Mouse (Mus musculus) G1E (cell line): Measurements from ENCODE around the gene Peli1. TPM values are rescaled to one million over a fixed set of nuclear protein-coding genes. Genes with fewer than 3 reads are reported as not detected.

Source experiments
- ATAC-seq: 2 replicates; pipeline ENCODE4 v1.8.0; 2016; ENCODE audit warnings: mild to moderate bottlenecking; ENCODE audit not compliant: insufficient number of reproducible peaks, poor library complexity, low FRiP score, severe bottlenecking; ENCODE audit errors: extremely low read depth
- DNase-seq: peaks from one replicate; pipeline ENCODE4 v3.0.0; 2012; ENCODE audit warnings: low spot score
- H3K27me3 ChIP-seq: 2 replicates; pipeline ENCODE4 v1.6.1; 2012; ENCODE audit warnings: mild to moderate bottlenecking, low read length, inconsistent platforms; ENCODE audit not compliant: insufficient read depth
- H3K36me3 ChIP-seq: replicated peaks from 2 replicates; pipeline ENCODE3; 2012; ENCODE audit warnings: mild to moderate bottlenecking, inconsistent platforms
- H3K4me1 ChIP-seq: 2 replicates; pipeline ENCODE4 v1.6.1; 2012; ENCODE audit warnings: low read depth, low read length, inconsistent platforms, mixed read lengths; ENCODE audit not compliant: insufficient read depth
- H3K4me3 ChIP-seq: 2 replicates; pipeline ENCODE4 v1.5.1; 2012; ENCODE audit warnings: low read depth, mild to moderate bottlenecking, inconsistent platforms, low read length, moderate library complexity, mixed read lengths
- H3K9me3 ChIP-seq: replicated peaks from 2 replicates; pipeline ENCODE4 v1.6.1; 2012; ENCODE audit warnings: inconsistent platforms
- CTCF ChIP-seq: IDR thresholded peaks from 2 replicates; pipeline ENCODE4 v1.5.1; 2012; ENCODE audit warnings: low read depth, low read length, inconsistent platforms, mixed read lengths
- GATA1 ChIP-seq: IDR thresholded peaks from 2 replicates; pipeline ENCODE4 v1.6.1; 2012; ENCODE audit warnings: borderline replicate concordance, low read length, inconsistent platforms, mixed read lengths
- GATA2 ChIP-seq: IDR thresholded peaks from 2 replicates; pipeline ENCODE4 v1.6.1; 2012; ENCODE audit warnings: low read depth, low read length, inconsistent platforms, borderline replicate concordance
- POLR2AphosphoS5 ChIP-seq: IDR thresholded peaks from 2 replicates; pipeline ENCODE4 v1.6.1; 2012; ENCODE audit warnings: low read depth, low read length, inconsistent platforms; ENCODE audit not compliant: insufficient replicate concordance
- TAL1 ChIP-seq: conservative IDR thresholded peaks from 2 replicates; pipeline ENCODE4 v1.6.1; 2012; ENCODE audit warnings: low read depth, low read length, inconsistent platforms, mixed read lengths
- polyA plus RNA-seq: library from polyadenylated mRNA; stranded (reverse); fragments of >175 nt; gene quantifications from 2 replicates; pipeline ENCODE4 v1.2.3, GENCODE M21; 2012
- total RNA-seq, 2 experiments: library from RNA; stranded (forward) in 1 of 2; stranded (reverse) in 1 of 2; fragments of 200-1000 nt in 1 of 2; fragments of >200 nt in 1 of 2; fragmentation: Nextera tagmentation in 1 of 2; gene quantifications; 2 replicates each; pipeline ENCODE4 v1.2.3; 2014 to 2017

Gene Peli1
- total and polyA plus RNA-seq, 3 experiments = 16.5 to 35.7 (median 18.3) TPM

- Histone ChIP-seq H3K9me3 (no peaks in the 10 kb centered on the region), H3K4me1 (peaks cover 6% of the 10 kb centered on the region; the same call in 1 of the 2 replicates), H3K4me3 (no peak overlapping the region), H3K27me3 (no peaks in the 10 kb centered on the region), H3K36me3 (no peaks in the 10 kb centered on the region)
- ATAC-seq (no peak), DNase-seq (no peak)
- TF ChIP-seq GATA1 (no peak), GATA2 (no peak), TAL1 (no peak), CTCF (no peak), POLR2AphosphoS5 (no peak)
These were observed 23.4 kb downstream of the Peli1 start for GRCm38 (mm10) chr11:21114516-21114915.

- Histone ChIP-seq H3K4me1 (peaks cover 6% of the 10 kb centered on the region; the same call in 1 of the 2 replicates), H3K27me3 (no peaks in the 10 kb centered on the region), H3K4me3 (no peak overlapping the region), H3K36me3 (peaks cover 2% of the 10 kb centered on the region), H3K9me3 (no peaks in the 10 kb centered on the region)
- DNase-seq = no peak
- TF ChIP-seq POLR2AphosphoS5 (no peak), CTCF (no peak), GATA1 (no peak), GATA2 (no peak), TAL1 (no peak)
- ATAC-seq = no peak
These were observed 24.7 kb downstream of the Peli1 start for GRCm38 (mm10) chr11:21115804-21116203.

- H3K4me1 ChIP-seq = peaks cover 6% of the 10 kb centered on the region; the same call in 1 of the 2 replicates
- DNase-seq = no peak
These were observed 25.7 kb downstream of the Peli1 start for GRCm38 (mm10) chr11:21116623-21117295.

GRCm38 (mm10) chr11:21121737-21122136 is 30.6 kb downstream of the Peli1 start:
- H3K36me3 ChIP-seq = peaks cover 2% of the 10 kb centered on the region
- ATAC-seq (no peak), DNase-seq (no peak)
- TF ChIP-seq CTCF (no peak), GATA1 (no peak), POLR2AphosphoS5 (no peak), TAL1 (no peak), GATA2 (no peak)
- no peaks in the 10 kb centered on the region for H3K4me1 ChIP-seq
- H3K4me3 ChIP-seq = no peak overlapping the region
- H3K27me3 ChIP-seq = no peaks in the 10 kb centered on the region
- H3K9me3 ChIP-seq = no peaks in the 10 kb centered on the region

More at GRCm38 (mm10) chr11:21116623-21117295, 25.7 kb downstream of the Peli1 start:
- Histone ChIP-seq H3K4me3 (no peak overlapping the region), H3K9me3 (no peaks in the 10 kb centered on the region), H3K27me3 (no peaks in the 10 kb centered on the region), H3K36me3 (peaks cover 2% of the 10 kb centered on the region)
- no peak for ATAC-seq
- no peak for TF ChIP-seq GATA1

- H3K9me3 ChIP-seq = no peaks in the 10 kb centered on the region
- no peak for ATAC-seq
- H3K4me3 ChIP-seq = no peak overlapping the region
- H3K4me1 ChIP-seq = no peaks in the 10 kb centered on the region
- DNase-seq = no peak
- H3K27me3 ChIP-seq = no peaks in the 10 kb centered on the region
- peaks cover 2% of the 10 kb centered on the region for H3K36me3 ChIP-seq
- TF ChIP-seq TAL1 = no peak
- TF ChIP-seq GATA2 = no peak
- TF ChIP-seq POLR2AphosphoS5 = no peak
These were observed 31.3 kb downstream of the Peli1 start for GRCm38 (mm10) chr11:21122399-21122798.

- peaks cover 5% of the 10 kb centered on the region for H3K36me3 ChIP-seq
- ATAC-seq (no peak), DNase-seq (no peak)
- no peaks in the 10 kb centered on the region for H3K27me3 ChIP-seq
- H3K4me3 ChIP-seq = no peak overlapping the region
- no peak for TF ChIP-seq TAL1
- no peaks in the 10 kb centered on the region for H3K9me3 ChIP-seq
- peaks cover 6% of the 10 kb centered on the region for H3K4me1 ChIP-seq
These were observed 40.6 kb downstream of the Peli1 start for GRCm38 (mm10) chr11:21131692-21132091.

GRCm38 (mm10) chr11:21134875-21135451 is 43.9 kb downstream of the Peli1 start:
- ATAC-seq (no peak), DNase-seq (no peak)
- peaks cover 28% of the 10 kb centered on the region for H3K36me3 ChIP-seq
- peaks cover 6% of the 10 kb centered on the region for H3K4me1 ChIP-seq
- H3K4me3 ChIP-seq = no peak overlapping the region
- no peaks in the 10 kb centered on the region for H3K27me3 ChIP-seq
- H3K9me3 ChIP-seq = no peaks in the 10 kb centered on the region
- TF ChIP-seq TAL1 = no peak
- no peak for TF ChIP-seq CTCF
- TF ChIP-seq GATA1 = no peak
- no peak for TF ChIP-seq GATA2
- TF ChIP-seq POLR2AphosphoS5 = no peak
